Mouse (Mus musculus) MEL (cell line): ENCODE measurements around the gene Gprin2. TPM values are rescaled to one million over a fixed set of nuclear protein-coding genes. Genes with fewer than 3 reads are reported as not detected.

Source experiments
- DNase-seq: peaks from one replicate; pipeline ENCODE4 v3.0.0; 2011; ENCODE audit warnings: low read depth, low spot score
- H3K27ac ChIP-seq: 2 replicates; pipeline ENCODE4 v1.5.1; 2012; ENCODE audit warnings: low read depth, mild to moderate bottlenecking, control low read depth, low read length, moderate library complexity; ENCODE audit not compliant: control insufficient read depth
- H3K27me3 ChIP-seq, 2 experiments: fragments of 150-350 bp in 1 of 2; sonication (generic) in 1 of 2; 2 replicates each; pipeline ENCODE4 v1.6.1; 2012; ENCODE audit warnings: low read length in 2 of 2, mild to moderate bottlenecking in 2 of 2, improper control_type of control experiment in 1 of 2, moderate library complexity in 1 of 2; ENCODE audit not compliant: insufficient read depth in 2 of 2, control insufficient read depth in 1 of 2
- H3K36me3 ChIP-seq, 2 experiments: 2 replicates each; pipeline ENCODE4 v1.6.1; 2012 to 2014; ENCODE audit warnings: low read length in 2 of 2, improper control_type of control experiment in 1 of 2, inconsistent platforms in 1 of 2, mild to moderate bottlenecking in 1 of 2; ENCODE audit not compliant: insufficient read depth in 2 of 2, control insufficient read depth in 1 of 2
- H3K4me1 ChIP-seq, 2 experiments: fragments of 150-350 bp in 1 of 2; sonication (generic) in 1 of 2; 2 replicates each; pipeline ENCODE4 v1.6.1; 2012; ENCODE audit warnings: low read length in 2 of 2, improper control_type of control experiment in 1 of 2, mild to moderate bottlenecking in 1 of 2; ENCODE audit not compliant: insufficient read depth in 2 of 2, control insufficient read depth in 1 of 2
- H3K4me3 ChIP-seq, 2 experiments: fragments of 150-350 bp in 1 of 2; sonication (generic) in 1 of 2; 2 replicates each; pipeline ENCODE4 v1.5.1; 2012; ENCODE audit warnings: low read depth in 2 of 2, low read length in 2 of 2, mild to moderate bottlenecking in 2 of 2, moderate library complexity in 2 of 2, control low read depth in 1 of 2, improper control_type of control experiment in 1 of 2; ENCODE audit not compliant: control insufficient read depth in 1 of 2, insufficient read depth in 1 of 2
- H3K79me2 ChIP-seq: 2 replicates; pipeline ENCODE4 v1.6.1; 2012; ENCODE audit warnings: mild to moderate bottlenecking, low read length, moderate library complexity; ENCODE audit not compliant: control insufficient read depth, poor library complexity, insufficient read depth
- H3K9ac ChIP-seq: 2 replicates; pipeline ENCODE4 v1.6.1; 2012; ENCODE audit warnings: low read depth, mild to moderate bottlenecking, control low read depth, low read length, moderate library complexity; ENCODE audit not compliant: control insufficient read depth, poor library complexity, severe bottlenecking
- H3K9me3 ChIP-seq: fragments of 150-350 bp; sonication (generic); replicated peaks from 2 replicates; pipeline ENCODE4 v1.6.1; 2012; ENCODE audit warnings: mild to moderate bottlenecking, low read length, improper control_type of control experiment, moderate library complexity; ENCODE audit not compliant: insufficient read depth
- BHLHE40 ChIP-seq: IDR thresholded peaks from 2 replicates; pipeline ENCODE4 v1.6.1; 2012; ENCODE audit warnings: low read depth, mild to moderate bottlenecking, inconsistent platforms, low read length, improper control_type of control experiment, borderline replicate concordance
- E2F4 ChIP-seq: IDR thresholded peaks from 2 replicates; pipeline ENCODE4 v1.6.1; 2011; ENCODE audit warnings: low read depth, low read length, improper control_type of control experiment, borderline replicate concordance
- EP300 ChIP-seq, 2 experiments: IDR thresholded peaks; 2 replicates each; pipeline ENCODE4 v1.6.1; 2011; ENCODE audit warnings: improper control_type of control experiment in 2 of 2, low read length in 2 of 2, low read depth in 1 of 2, mild to moderate bottlenecking in 1 of 2
- GABPA ChIP-seq: IDR thresholded peaks from 2 replicates; pipeline ENCODE4 v1.6.1; 2012; ENCODE audit warnings: low read depth, mild to moderate bottlenecking, inconsistent platforms, low read length, improper control_type of control experiment, moderate library complexity
- HCFC1 ChIP-seq: IDR thresholded peaks from 2 replicates; pipeline ENCODE4 v1.6.1; 2012; ENCODE audit warnings: low read depth, mild to moderate bottlenecking, inconsistent platforms, low read length, improper control_type of control experiment, moderate library complexity
- JUND ChIP-seq: IDR thresholded peaks from 2 replicates; pipeline ENCODE4 v1.6.1; 2011; ENCODE audit warnings: low read depth, mild to moderate bottlenecking, improper control_type of control experiment, low read length
- KAT2A ChIP-seq: conservative IDR thresholded peaks from 2 replicates; pipeline ENCODE4 v1.6.1; 2012; ENCODE audit warnings: low read depth, low read length, improper control_type of control experiment, inconsistent platforms
- MAZ ChIP-seq: IDR thresholded peaks from 2 replicates; pipeline ENCODE4 v1.6.1; 2012; ENCODE audit warnings: low read depth, mild to moderate bottlenecking, inconsistent platforms, low read length, improper control_type of control experiment
- MEF2A ChIP-seq: IDR thresholded peaks from 2 replicates; pipeline ENCODE4 v1.6.1; 2014; ENCODE audit warnings: low read depth, mild to moderate bottlenecking, inconsistent platforms, low read length, improper control_type of control experiment; ENCODE audit not compliant: poor library complexity, insufficient replicate concordance, severe bottlenecking; ENCODE audit errors: extremely low read depth
- MXI1 ChIP-seq: IDR thresholded peaks from 2 replicates; pipeline ENCODE4 v1.6.1; 2011; ENCODE audit warnings: mild to moderate bottlenecking, low read depth, low read length, improper control_type of control experiment
- MYC ChIP-seq: IDR thresholded peaks from 2 replicates; pipeline ENCODE4 v1.6.1; 2011; ENCODE audit warnings: low read depth, mild to moderate bottlenecking, low read length, improper control_type of control experiment, moderate library complexity
- NELFE ChIP-seq: IDR thresholded peaks from 2 replicates; pipeline ENCODE4 v1.6.1; 2011; ENCODE audit warnings: low read depth, low read length, improper control_type of control experiment
- NRF1 ChIP-seq: IDR thresholded peaks from 2 replicates; pipeline ENCODE4 v1.6.1; 2014; ENCODE audit warnings: low read depth, mild to moderate bottlenecking, inconsistent platforms, low read length, improper control_type of control experiment, moderate library complexity; ENCODE audit not compliant: poor library complexity, insufficient read depth, severe bottlenecking
- POLR2A ChIP-seq, 2 experiments: IDR thresholded peaks; 2 replicates each; pipeline ENCODE4 v1.6.1; 2011 to 2012; ENCODE audit warnings: low read length in 2 of 2, mild to moderate bottlenecking in 2 of 2, control low read depth in 1 of 2, improper control_type of control experiment in 1 of 2, low read depth in 1 of 2, moderate library complexity in 1 of 2; ENCODE audit not compliant: control insufficient read depth in 1 of 2, insufficient read depth in 1 of 2, poor library complexity in 1 of 2
- POLR2AphosphoS2 ChIP-seq: IDR thresholded peaks from 2 replicates; pipeline ENCODE4 v1.6.1; 2011; ENCODE audit warnings: low read length, improper control_type of control experiment
- SIN3A ChIP-seq: IDR thresholded peaks from 2 replicates; pipeline ENCODE4 v1.6.1; 2012; ENCODE audit warnings: low read length, improper control_type of control experiment, inconsistent platforms
- SMC3 ChIP-seq: IDR thresholded peaks from 2 replicates; pipeline ENCODE4 v1.6.1; 2011; ENCODE audit warnings: low read depth, low read length, improper control_type of control experiment
- TBP ChIP-seq: IDR thresholded peaks from 2 replicates; pipeline ENCODE4 v1.8.0; 2011; ENCODE audit warnings: low read depth, low read length, improper control_type of control experiment
- UBTF ChIP-seq: IDR thresholded peaks from 2 replicates; pipeline ENCODE4 v1.6.1; 2012; ENCODE audit warnings: low read depth, mild to moderate bottlenecking, inconsistent platforms, low read length, improper control_type of control experiment, moderate library complexity, borderline replicate concordance; ENCODE audit not compliant: insufficient read depth
- USF2 ChIP-seq, 2 experiments: IDR thresholded peaks; 2 replicates each; pipeline ENCODE4 v1.6.1; 2011 to 2012; ENCODE audit warnings: improper control_type of control experiment in 2 of 2, low read length in 2 of 2, borderline replicate concordance in 1 of 2, inconsistent platforms in 1 of 2, low read depth in 1 of 2, mild to moderate bottlenecking in 1 of 2; ENCODE audit not compliant: insufficient read depth in 1 of 2
- ZKSCAN1 ChIP-seq: IDR thresholded peaks from 2 replicates; pipeline ENCODE4 v1.6.1; 2012; ENCODE audit warnings: low read depth, mild to moderate bottlenecking, inconsistent platforms, low read length, improper control_type of control experiment, moderate library complexity
- ZMIZ1 ChIP-seq: IDR thresholded peaks from 2 replicates; pipeline ENCODE4 v1.6.1; 2012; ENCODE audit warnings: low read depth, mild to moderate bottlenecking, inconsistent platforms, low read length, improper control_type of control experiment, moderate library complexity
- ZNF384 ChIP-seq: IDR thresholded peaks from 2 replicates; pipeline ENCODE4 v1.6.1; 2012; ENCODE audit warnings: low read depth, mild to moderate bottlenecking, inconsistent platforms, low read length, improper control_type of control experiment
- polyA plus RNA-seq, 2 experiments: library from polyadenylated mRNA; stranded (reverse) in 1 of 2; unstranded in 1 of 2; fragments of >175 nt in 1 of 2; fragments of >200 nt in 1 of 2; gene quantifications; 2 replicates each; pipeline versions ENCODE4 v1.2.1 to v1.2.4; 2012; ENCODE audit warnings: low replicate concordance in 2 of 2, low read depth in 1 of 2; ENCODE audit not compliant: insufficient read length in 2 of 2, insufficient read depth in 1 of 2, missing spikeins in 1 of 2
- total RNA-seq: library from RNA; depleted of rRNA; stranded (reverse); fragments of 300-350 nt; gene quantifications from 2 replicates; pipeline ENCODE4 v1.2.3, GENCODE M21; 2012; rRNA removed

Gene Gprin2
- total RNA-seq: under 0.01 and 0.03 TPM in 2 replicates
- under 1 TPM in 1 of 2 experiments, not detected in 1; 0.01 TPM for polyA plus RNA-seq

- Histone ChIP-seq H3K4me1 (no peaks in the 10 kb centered on the region), H3K36me3 (no peaks in the 10 kb centered on the region)
- TF ChIP-seq BHLHE40 (no peak), UBTF (no peak), MEF2A (no peak), NELFE (no peak), TBP (no peak)
- TF ChIP-seq, all 39 proteins: peak for 0
- no peak within 1 kb of the TSS for H3K4me3 ChIP-seq
- no peak within 1 kb of the TSS for H3K9ac ChIP-seq
- H3K27me3 ChIP-seq: peaks cover 0 to 1% of the 10 kb centered on the region in 2 experiments; a peak in 3 of 4 replicates
- no peaks in the 10 kb centered on the region for H3K9me3 ChIP-seq
- H3K79me2 ChIP-seq: no peaks in the 10 kb centered on the region
- DNase-seq: no peak
- no peak within 1 kb of the TSS for H3K27ac ChIP-seq
These were observed at the start of gene Gprin2 for GRCm38 (mm10) chr14:34201231-34202035. TSS of gene Gprin2 (minus strand) at chr14:34201653.

GRCm38 (mm10) chr14:34240676-34241075 is 39.2 kb upstream of the Gprin2 start:
- TF ChIP-seq ZMIZ1 (no peak), KAT2A (no peak), POLR2A (IDR thresholded peaks at IDR 0.05; ENCODE audit: control insufficient read depth in 1 of 2, insufficient read depth in 1 of 2, low read depth in 1 of 2, low read length in 2 of 2, poor library complexity in 1 of 2) (no peak), GABPA (no peak)
- TF ChIP-seq, all 39 proteins: peak for 0
- no peaks in the 10 kb centered on the region for H3K27me3 ChIP-seq
- no peak overlapping the region for H3K27ac ChIP-seq
- peaks cover 3 to 9% of the 10 kb centered on the region in 2 experiments for H3K4me1 ChIP-seq
- peaks cover 2 to 9% of the 10 kb centered on the region in 2 experiments; a peak in 3 of 4 replicates for H3K36me3 ChIP-seq
- H3K9me3 ChIP-seq: no peaks in the 10 kb centered on the region
- DNase-seq: no peak
- no peak overlapping the region for H3K4me3 ChIP-seq
- no peaks in the 10 kb centered on the region for H3K79me2 ChIP-seq
- H3K9ac ChIP-seq: no peak overlapping the region

GRCm38 (mm10) chr14:34240263-34240662 is 38.8 kb upstream of the Gprin2 start:
- no peak overlapping the region for H3K27ac ChIP-seq
- H3K4me1 ChIP-seq: peaks cover 3 to 9% of the 10 kb centered on the region in 2 experiments
- no peak overlapping the region for H3K4me3 ChIP-seq
- H3K27me3 ChIP-seq: no peaks in the 10 kb centered on the region
- H3K9me3 ChIP-seq: no peaks in the 10 kb centered on the region
- no peak overlapping the region for H3K9ac ChIP-seq
- no peaks in the 10 kb centered on the region for H3K79me2 ChIP-seq
- H3K36me3 ChIP-seq: peaks cover 2 to 9% of the 10 kb centered on the region in 2 experiments; a peak in 3 of 4 replicates
- peak; percentile 54 for DNase-seq
- no peak for TF ChIP-seq E2F4
- no peak for TF ChIP-seq POLR2A (IDR thresholded peaks at IDR 0.05; ENCODE audit: control insufficient read depth in 1 of 2, insufficient read depth in 1 of 2, low read depth in 1 of 2, low read length in 2 of 2, poor library complexity in 1 of 2)
- TF ChIP-seq POLR2AphosphoS2: no peak
- TF ChIP-seq USF2 (IDR thresholded peaks at IDR 0.05; ENCODE audit: borderline replicate concordance in 1 of 2, insufficient read depth in 1 of 2, low read depth in 1 of 2, low read length in 2 of 2): no peak
- TF ChIP-seq SIN3A: no peak
- TF ChIP-seq MAZ: no peak
- TF ChIP-seq NRF1: no peak
- no peak for TF ChIP-seq HCFC1
- no peak for TF ChIP-seq MYC
- peak; percentile 44 to 58 for TF ChIP-seq EP300 (IDR thresholded peaks at IDR 0.05; ENCODE audit: low read depth in 1 of 2, low read length in 2 of 2)
- no peak for TF ChIP-seq SMC3
- TF ChIP-seq MXI1: no peak
- TF ChIP-seq ZNF384: no peak
- TF ChIP-seq ZKSCAN1: no peak
- TF ChIP-seq JUND: no peak
- TF ChIP-seq NELFE: no peak
